8 mouse cellular contexts compared by ENCODE assay signal in the genomic region with DNA sequence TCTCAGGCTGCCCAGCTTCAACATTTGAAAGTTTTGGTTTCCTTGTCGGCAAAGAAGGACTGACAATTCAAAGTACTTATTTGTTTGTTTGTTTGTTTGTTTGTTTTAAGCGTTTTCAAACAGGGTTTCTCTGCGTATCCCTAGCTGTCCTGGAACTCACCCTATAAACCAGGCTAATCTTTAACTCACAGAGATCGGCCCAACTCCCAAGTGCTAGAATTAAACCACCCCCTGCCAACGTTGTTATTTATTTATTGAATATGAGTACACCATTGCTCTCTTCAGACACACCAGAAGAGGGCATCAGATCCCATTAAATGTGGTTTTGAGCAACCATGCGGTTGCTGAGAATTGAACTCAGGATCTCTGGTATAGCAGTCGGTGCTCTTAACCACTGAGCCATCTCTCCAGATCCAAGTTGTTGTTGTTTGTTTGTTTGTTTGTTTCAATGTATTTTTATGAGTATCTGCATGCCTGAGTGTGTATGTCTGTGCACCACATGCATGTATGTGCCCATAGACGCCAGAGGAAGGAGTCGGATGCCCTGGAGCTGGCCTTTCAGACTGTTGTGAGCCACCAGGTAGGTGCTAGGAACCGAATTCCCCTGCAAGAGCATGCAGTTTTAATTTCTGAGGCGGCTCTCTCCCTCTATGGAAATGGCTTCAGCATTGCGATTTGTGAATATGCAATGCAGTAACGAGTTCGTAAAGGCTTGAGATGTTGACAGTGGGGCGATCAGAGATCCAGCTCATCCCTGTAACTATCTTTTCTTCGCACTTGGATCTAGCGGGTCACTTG. TPM values are rescaled to one million over a fixed set of nuclear protein-coding genes. Genes with fewer than 3 reads are reported as not detected.
DNase-seq lines count a peak whose midpoint lies in the region; ATAC-seq and TF ChIP-seq lines count a peak whose summit lies in the region.

Gene Anapc7 (plus strand): TSS at position 423 of the 798 bp plus-strand sequence.

- DNase-seq in layer of hippocampus, adult 2 months (ENCODE audit: low spot score in 2 of 2), result no peak
- no peak for DNase-seq in layer of hippocampus, adult 11-12 months (ENCODE audit: low spot score)
- DNase-seq in adipocyte (ENCODE audit: low spot score), result peak; percentile 23
- DNase-seq in forebrain, postnatal 0 days, result no peak
- DNase-seq in liver, embryonic 13.5 days, result no peak
- no peak for DNase-seq in urinary bladder, postnatal 10 days (ENCODE audit: low spot score)

- H3K4me3 ChIP-seq in layer of hippocampus, adult 2 months, result peak within 1 kb of the TSS; percentile 78
- peak within 1 kb of the TSS; percentile 96 for H3K4me3 ChIP-seq in forebrain, postnatal 0 days (ENCODE audit: low read depth, low read length)
- peak within 1 kb of the TSS; percentile 93 for H3K4me3 ChIP-seq in hindbrain, embryonic 15.5 days
- peak within 1 kb of the TSS; percentile 97 for H3K4me3 ChIP-seq in liver, embryonic 13.5 days (replicated peaks)
- peak within 1 kb of the TSS; percentile 97 for H3K4me3 ChIP-seq in stomach, embryonic 14.5 days (ENCODE audit: low read depth, low read length)

- TF ChIP-seq CTCF in layer of hippocampus, adult 2 months (conservative IDR thresholded peaks at IDR 0.05), result peak; percentile 63
- TF ChIP-seq CTCF in forebrain, postnatal 0 days (IDR thresholded peaks at IDR 0.05; ENCODE audit: low read depth), result peak; percentile 53

- no peaks in the 10 kb centered on the region for H3K9me3 ChIP-seq in forebrain, postnatal 0 days (ENCODE audit: low read length)
- no peaks in the 10 kb centered on the region for H3K9me3 ChIP-seq in hindbrain, embryonic 15.5 days
- no peaks in the 10 kb centered on the region for H3K9me3 ChIP-seq in liver, embryonic 13.5 days (replicated peaks)
- no peaks in the 10 kb centered on the region for H3K9me3 ChIP-seq in stomach, embryonic 14.5 days (ENCODE audit: control insufficient read depth, low read depth, low read length)

- ATAC-seq in forebrain, postnatal 0 days, result peak; percentile 68; the same call in 1 of the 2 replicates
- peak; percentile 65; the same call in 1 of the 2 replicates for ATAC-seq in hindbrain, embryonic 15.5 days (ENCODE audit: low FRiP score, low read depth)
- ATAC-seq in liver, embryonic 13.5 days (ENCODE audit: low read depth), result peak; percentile 19
- ATAC-seq in stomach, embryonic 14.5 days (ENCODE audit: insufficient number of reproducible peaks, insufficient read depth, low FRiP score, low read depth), result no peak

- H3K27me3 ChIP-seq in forebrain, postnatal 0 days (ENCODE audit: insufficient read depth, low read length), result no peaks in the 10 kb centered on the region
- no peaks in the 10 kb centered on the region for H3K27me3 ChIP-seq in hindbrain, embryonic 15.5 days
- no peaks in the 10 kb centered on the region for H3K27me3 ChIP-seq in liver, embryonic 13.5 days
- no peaks in the 10 kb centered on the region for H3K27me3 ChIP-seq in stomach, embryonic 14.5 days (ENCODE audit: control insufficient read depth, insufficient read depth, low read length)

- H3K27ac ChIP-seq in layer of hippocampus, adult 2 months, result peak within 1 kb of the TSS; percentile 95
- H3K27ac ChIP-seq in forebrain, postnatal 0 days (ENCODE audit: low read depth, low read length), result peak within 1 kb of the TSS; percentile 90
- H3K27ac ChIP-seq in hindbrain, embryonic 15.5 days (replicated peaks), result peak within 1 kb of the TSS; percentile 97
- peak within 1 kb of the TSS; percentile 77 for H3K27ac ChIP-seq in liver, embryonic 13.5 days
- H3K27ac ChIP-seq in stomach, embryonic 14.5 days (ENCODE audit: low read length), result peak within 1 kb of the TSS; percentile 75

- H3K36me3 ChIP-seq in forebrain, postnatal 0 days (ENCODE audit: insufficient read depth), result no peaks in the 10 kb centered on the region
- no peaks in the 10 kb centered on the region for H3K36me3 ChIP-seq in hindbrain, embryonic 15.5 days
- peaks cover 3% of the 10 kb centered on the region; the same call in 1 of the 2 replicates for H3K36me3 ChIP-seq in liver, embryonic 13.5 days
- H3K36me3 ChIP-seq in stomach, embryonic 14.5 days (ENCODE audit: control insufficient read depth, insufficient read depth, low read length), result no peaks in the 10 kb centered on the region; the same call in 1 of the 2 replicates

- 0 out of 2 replicates have a peak, but pooled peaks cover 9% of the 10 kb centered on the region for H3K4me1 ChIP-seq in forebrain, postnatal 0 days (ENCODE audit: insufficient read depth)
- peaks cover 15% of the 10 kb centered on the region for H3K4me1 ChIP-seq in hindbrain, embryonic 15.5 days (replicated peaks)
- H3K4me1 ChIP-seq in liver, embryonic 13.5 days (replicated peaks), result peaks cover 34% of the 10 kb centered on the region
- H3K4me1 ChIP-seq in stomach, embryonic 14.5 days (ENCODE audit: control insufficient read depth, insufficient read depth, low read length), result peaks cover 11% of the 10 kb centered on the region; the same call in 1 of the 2 replicates

- peak within 1 kb of the TSS; percentile 81 for H3K9ac ChIP-seq in forebrain, postnatal 0 days
- peak within 1 kb of the TSS; percentile 84 for H3K9ac ChIP-seq in hindbrain, embryonic 15.5 days
- peak within 1 kb of the TSS; percentile 94 for H3K9ac ChIP-seq in liver, embryonic 13.5 days
- peak within 1 kb of the TSS; percentile 93 for H3K9ac ChIP-seq in stomach, embryonic 14.5 days (replicated peaks; ENCODE audit: low read depth, low read length)

- H3K4me2 ChIP-seq in forebrain, postnatal 0 days (ENCODE audit: low read depth), result peak within 1 kb of the TSS; percentile 76
- peak within 1 kb of the TSS; percentile 81 for H3K4me2 ChIP-seq in hindbrain, embryonic 15.5 days
- peak within 1 kb of the TSS; percentile 93 for H3K4me2 ChIP-seq in liver, embryonic 13.5 days
- peak within 1 kb of the TSS; percentile 91 for H3K4me2 ChIP-seq in stomach, embryonic 14.5 days (replicated peaks; ENCODE audit: low read depth, low read length)

- WGBS in forebrain, postnatal 0 days, result 21% methylated on average over 17 of the region's 17 CpGs
- 22% methylated on average over 17 of the region's 17 CpGs for WGBS in hindbrain, embryonic 15.5 days
- 14% methylated on average over 17 of the region's 17 CpGs for WGBS in liver, embryonic 13.5 days (ENCODE audit: insufficient replicate concordance)
- WGBS in stomach, embryonic 14.5 days, result 19% methylated on average over 17 of the region's 17 CpGs

RNA-seq across cellular contexts. Expression of gene Anapc7, which starts in this region (rescaled TPM):
- total RNA-seq in layer of hippocampus, adult 2 months (2021), result 10 to 100 TPM; 32.9 to 33.2 TPM
- 30.2 and 33.0 TPM in 2 replicates for total RNA-seq in forebrain, postnatal 0 days (2014; rRNA removed)
- polyA plus RNA-seq in forebrain, postnatal 0 days (2015; fragmentation: Nextera tagmentation; extraction: Ambion mirVana), result 37.5 and 42.0 TPM in 2 replicates
- 46.0 and 47.7 TPM in 2 replicates for polyA plus RNA-seq in hindbrain, embryonic 15.5 days (2015; fragmentation: Nextera tagmentation; extraction: Ambion mirVana)
- 18.4 and 18.9 TPM in 2 replicates for polyA plus RNA-seq in liver, embryonic 13.5 days (2015; fragmentation: Nextera tagmentation; extraction: Ambion mirVana)
- 23.3 and 29.4 TPM in 2 replicates for polyA plus RNA-seq in stomach, embryonic 14.5 days (2014; fragmentation: Nextera tagmentation; extraction: Ambion mirVana)
